10 mouse cellular contexts compared by ENCODE assay signal in the genomic region with DNA sequence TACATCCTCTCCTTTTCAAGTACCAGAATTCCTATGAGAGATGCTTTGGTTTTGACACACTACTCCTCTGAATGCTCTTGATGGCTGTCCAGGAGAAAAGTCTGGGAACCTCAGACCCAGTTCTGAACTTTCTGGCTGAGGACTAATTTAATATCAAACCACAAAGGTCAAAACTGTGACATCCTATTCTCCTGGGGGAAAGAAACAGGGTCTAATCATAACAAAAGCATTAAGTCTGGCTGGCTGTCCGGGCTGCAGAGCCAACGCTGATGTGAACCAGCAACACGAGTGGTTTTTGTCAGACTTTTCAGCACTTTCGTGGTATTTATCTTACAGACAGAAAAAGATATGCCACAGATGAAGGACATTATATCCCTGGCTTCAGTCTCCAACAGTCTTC.
DNase-seq lines count a peak whose midpoint lies in the region; ATAC-seq and TF ChIP-seq lines count a peak whose summit lies in the region.
"Had no signal": no experiment of that assay in that cellular context is flagged by ENCODE, and none has a peak within 500 bp of the region (broad histone marks: within the 10 kb centered on the region; RNA-seq: fewer than 3 reads in every experiment).

No protein-coding gene starts in this region.

- H3K4me3 ChIP-seq in hindbrain, embryonic 10.5 days: no peak overlapping the region
- H3K4me3 ChIP-seq in hindbrain, embryonic 11.5 days (ENCODE audit: low read depth, low read length): no peak overlapping the region
- H3K4me3 ChIP-seq in embryonic fibroblast, embryonic 13.5 days (ENCODE audit: insufficient read depth, low read length): no peak overlapping the region
- no peak overlapping the region for H3K4me3 ChIP-seq in neural tube, embryonic 13.5 days
- H3K4me3 ChIP-seq: liver, embryonic 15.5 days had no signal

- no peak overlapping the region for H3K9ac ChIP-seq in hindbrain, embryonic 11.5 days (ENCODE audit: low read depth, low read length)
- no peak overlapping the region for H3K9ac ChIP-seq in neural tube, embryonic 13.5 days
- H3K9ac ChIP-seq: liver, embryonic 15.5 days had no signal

- no peak for ATAC-seq in hindbrain, embryonic 11.5 days (ENCODE audit: low FRiP score)
- ATAC-seq in neural tube, embryonic 13.5 days (ENCODE audit: low read depth): no peak

- H3K36me3 ChIP-seq in hindbrain, embryonic 10.5 days: no peaks in the 10 kb centered on the region
- no peaks in the 10 kb centered on the region for H3K36me3 ChIP-seq in hindbrain, embryonic 11.5 days (ENCODE audit: control insufficient read depth, insufficient read depth, low read length)
- peaks cover 3% of the 10 kb centered on the region for H3K36me3 ChIP-seq in neural tube, embryonic 13.5 days
- H3K36me3 ChIP-seq: liver, embryonic 15.5 days had no signal

- no peak for TF ChIP-seq CTCF in embryonic fibroblast, embryonic 13.5 days (IDR thresholded peaks at IDR 0.05; ENCODE audit: borderline replicate concordance, insufficient read depth, low read length)

- H3K9me3 ChIP-seq in hindbrain, embryonic 10.5 days: no peaks in the 10 kb centered on the region
- no peaks in the 10 kb centered on the region for H3K9me3 ChIP-seq in hindbrain, embryonic 11.5 days (ENCODE audit: control insufficient read depth, low read length)
- H3K9me3 ChIP-seq in neural tube, embryonic 13.5 days: no peaks in the 10 kb centered on the region
- H3K9me3 ChIP-seq: liver, embryonic 15.5 days had no signal

- no peak for DNase-seq in hindbrain, embryonic 10.5 days (ENCODE audit: low spot score)
- DNase-seq in hindbrain, embryonic 11.5 days (ENCODE audit: low spot score): no peak
- peak; percentile 57 for DNase-seq in heart, postnatal 4 days
- DNase-seq in urinary bladder, postnatal 10 days (ENCODE audit: low spot score): no peak
- no peak for DNase-seq in spleen, postnatal 14 days (ENCODE audit: low spot score in 2 of 2)
- DNase-seq in layer of hippocampus, postnatal 10 days (ENCODE audit: low spot score in 2 of 2): no peak
- DNase-seq: thymus, postnatal 14 days had no signal

- peak overlapping the region; percentile 81 for H3K27ac ChIP-seq in hindbrain, embryonic 10.5 days
- no peak overlapping the region; the same call in 1 of the 2 replicates for H3K27ac ChIP-seq in hindbrain, embryonic 11.5 days (ENCODE audit: low read depth, low read length)
- H3K27ac ChIP-seq in embryonic fibroblast, embryonic 13.5 days (ENCODE audit: insufficient read depth, low read length): peak overlapping the region; percentile 81
- peak overlapping the region; percentile 79 for H3K27ac ChIP-seq in neural tube, embryonic 13.5 days (replicated peaks)
- H3K27ac ChIP-seq: liver, embryonic 15.5 days had no signal

- WGBS in hindbrain, embryonic 10.5 days: 55% methylated on average over 4 of the region's 4 CpGs
- 48% methylated on average over 4 of the region's 4 CpGs for WGBS in hindbrain, embryonic 11.5 days
- 59% methylated on average over 4 of the region's 4 CpGs for WGBS in neural tube, embryonic 13.5 days

- no peak overlapping the region for H3K4me2 ChIP-seq in hindbrain, embryonic 11.5 days (replicated peaks; ENCODE audit: low read depth, low read length)
- H3K4me2 ChIP-seq in neural tube, embryonic 13.5 days: 0 out of 2 replicates have a peak overlapping the region, but pooled peaks have one; percentile 31
- H3K4me2 ChIP-seq: liver, embryonic 15.5 days had no signal

- TF ChIP-seq POLR2A in embryonic fibroblast, embryonic 13.5 days (IDR thresholded peaks at IDR 0.05; ENCODE audit: low read depth, low read length): no peak

- H3K27me3 ChIP-seq in hindbrain, embryonic 10.5 days (ENCODE audit: insufficient read depth, poor library complexity, severe bottlenecking): no peaks in the 10 kb centered on the region
- no peaks in the 10 kb centered on the region for H3K27me3 ChIP-seq in hindbrain, embryonic 11.5 days (ENCODE audit: control insufficient read depth, insufficient read depth, low read length)
- H3K27me3 ChIP-seq in neural tube, embryonic 13.5 days: no peaks in the 10 kb centered on the region
- H3K27me3 ChIP-seq: liver, embryonic 15.5 days had no signal

- peaks cover 23% of the 10 kb centered on the region for H3K4me1 ChIP-seq in hindbrain, embryonic 10.5 days (replicated peaks)
- peaks cover 8% of the 10 kb centered on the region; the same call in 1 of the 2 replicates for H3K4me1 ChIP-seq in hindbrain, embryonic 11.5 days (replicated peaks; ENCODE audit: control insufficient read depth, insufficient read depth, low read length)
- H3K4me1 ChIP-seq in embryonic fibroblast, embryonic 13.5 days (ENCODE audit: control insufficient read depth, insufficient read depth, low read length): peaks cover 16% of the 10 kb centered on the region
- peaks cover 60% of the 10 kb centered on the region for H3K4me1 ChIP-seq in neural tube, embryonic 13.5 days (replicated peaks)
- H3K4me1 ChIP-seq: liver, embryonic 15.5 days had no signal
